Mouse (Mus musculus): ENCODE results near the gene Iffo1. TPM values are rescaled to one million over a fixed set of nuclear protein-coding genes. Genes with fewer than 3 reads are reported as not detected.
A peak's percentile ranks its signal among the peaks of the same experiment; 100 is the strongest.

The Iffo1 gene
- total RNA-seq (2021): 27.8 and 43.8 TPM in 2 replicates
- long read RNA-seq, transcript Iffo1-202 (9 exons, 2,840 nt): major isoform, 5 of 19 reads
- long read RNA-seq, partial matches to known transcripts: 6 of 19 reads
- long read RNA-seq, other reads (novel, unspliced or antisense): 8 of 19 reads

DNA sequence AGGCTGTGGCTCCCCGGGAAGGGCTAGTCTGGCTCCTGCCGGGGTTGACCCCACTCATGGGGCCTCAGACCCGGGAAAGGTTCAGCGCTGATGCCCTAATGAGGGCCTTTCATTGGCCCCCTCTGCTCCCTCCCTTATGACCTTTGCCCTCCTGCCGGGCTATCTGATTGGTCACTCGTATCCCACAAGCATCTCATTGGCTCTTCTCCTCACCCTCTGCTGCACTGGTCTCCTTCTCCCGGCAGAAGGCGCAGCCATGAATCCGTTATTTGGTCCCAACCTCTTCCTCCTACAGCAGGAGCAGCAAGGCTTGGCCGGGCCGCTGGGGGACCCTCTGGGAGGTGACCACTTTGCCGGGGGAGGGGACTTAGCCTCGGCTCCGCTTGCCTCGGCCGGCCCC, at the start of gene Iffo1:
Iffo1 (plus strand) TSS at position 241 of the 400 bp plus-strand sequence.
- peak; percentile 87 for DNase-seq

DNA sequence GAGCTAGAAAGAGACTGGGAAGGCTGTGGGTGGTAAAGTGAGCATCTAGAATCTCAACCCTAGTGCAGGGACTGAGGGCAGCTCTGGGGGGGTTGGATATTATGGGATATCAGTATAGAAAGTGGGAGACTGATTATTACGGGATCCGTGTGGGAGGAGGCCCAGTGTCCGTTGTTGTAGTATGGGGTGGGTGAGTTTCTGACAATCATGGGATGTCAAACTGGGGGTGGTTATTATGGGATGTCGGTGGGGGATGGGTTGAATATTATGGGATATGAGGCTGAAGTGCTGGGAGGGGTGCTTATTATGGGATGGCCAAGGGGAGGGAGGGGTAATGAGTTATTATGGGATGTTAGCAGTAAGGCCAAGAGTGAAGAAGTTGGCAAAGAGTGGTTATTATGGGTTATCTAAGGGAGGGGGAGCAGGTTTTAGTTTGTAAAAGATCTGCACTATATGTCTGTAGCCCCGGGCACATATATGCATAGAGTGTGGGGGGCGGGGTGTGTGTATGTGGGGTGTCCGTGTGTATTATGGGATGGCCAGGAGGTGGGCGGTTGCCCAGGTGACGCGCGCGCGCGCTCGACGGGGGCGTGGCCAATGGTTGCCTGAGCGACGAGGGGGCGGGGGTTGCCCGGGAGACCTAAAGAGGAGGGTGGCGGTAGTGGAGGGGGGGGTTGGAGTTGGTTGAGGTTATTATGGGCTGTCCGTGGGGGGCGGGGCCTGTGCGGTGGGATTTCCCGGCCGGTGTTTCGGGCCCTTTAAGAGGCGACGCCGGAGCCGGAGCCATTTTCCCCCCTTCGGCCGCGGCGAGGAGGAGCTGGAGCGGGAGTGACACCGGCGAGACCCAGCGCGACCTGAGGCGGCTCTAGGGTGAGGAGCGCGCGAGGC, 49.4 kb upstream of the Iffo1 start, which contains the start of gene Chd4:
Chd4 (plus strand) TSS at position 591 of the 888 bp plus-strand sequence.
- DNase-seq: peak; percentile 98

DNA sequence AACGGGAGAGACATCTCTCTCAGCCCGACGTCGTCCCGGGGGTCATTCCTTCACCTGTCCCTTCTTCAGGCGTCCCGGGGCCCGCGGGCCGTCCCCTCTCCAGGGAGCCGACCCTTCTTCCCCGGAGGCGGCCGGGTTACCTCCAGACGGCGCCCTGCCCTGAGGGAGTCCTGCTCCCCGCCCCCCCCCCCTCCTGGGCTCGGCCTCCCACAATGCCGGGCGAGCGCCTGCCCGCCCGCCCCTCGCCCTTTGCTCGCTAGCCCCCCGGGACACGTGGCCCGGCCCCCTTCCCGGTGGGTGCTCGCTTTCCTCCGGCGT, 48.8 kb upstream of the Iffo1 start:
- no peak for DNase-seq

- peak; percentile 73 for DNase-seq
Observed at GRCm38 (mm10) chr6:125096597-125097345, 48.3 kb upstream of the Iffo1 start.

DNA sequence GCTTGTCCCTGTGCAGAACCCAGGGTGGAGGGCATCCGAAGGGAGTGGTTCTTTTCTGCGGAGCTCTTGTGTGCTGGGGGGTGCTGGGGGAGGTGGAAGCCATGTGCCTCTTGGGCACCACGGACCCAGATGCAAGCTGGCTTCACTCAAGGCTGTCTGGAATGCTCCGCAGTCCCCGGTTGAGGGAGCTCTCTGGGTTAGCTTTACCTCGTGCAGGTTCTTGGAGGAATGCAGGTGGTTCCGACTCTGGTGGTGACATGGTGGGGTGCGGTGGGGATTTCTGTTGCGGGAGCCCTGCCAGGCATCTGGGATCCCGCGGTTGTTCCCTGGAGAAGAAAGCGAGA, 47.7 kb upstream of the Iffo1 start:
- no peak for DNase-seq

- no peak for DNase-seq
Observed at GRCm38 (mm10) chr6:125097951-125098350, 47.1 kb upstream of the Iffo1 start.

DNA sequence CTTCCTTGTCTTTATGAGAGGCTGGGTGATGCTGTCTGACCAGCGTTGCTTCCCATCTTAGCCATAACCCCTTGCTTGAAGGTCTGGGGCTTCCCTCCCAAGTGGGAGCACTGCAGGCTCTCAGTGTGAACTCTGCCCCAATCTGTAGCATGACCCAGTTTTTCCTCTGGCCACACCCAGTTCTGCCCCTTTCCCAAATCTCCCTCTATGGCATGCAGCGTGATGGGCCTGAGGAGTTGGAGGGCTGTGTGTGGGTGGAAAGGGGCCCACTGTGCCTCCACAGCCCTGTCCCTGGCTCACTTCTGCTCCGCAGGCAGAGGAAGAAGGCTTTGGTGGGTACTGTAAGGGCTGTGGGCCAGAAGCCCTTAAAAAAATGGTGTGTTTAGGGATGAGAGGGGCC, 46.5 kb upstream of the Iffo1 start:
- no peak for DNase-seq

DNA sequence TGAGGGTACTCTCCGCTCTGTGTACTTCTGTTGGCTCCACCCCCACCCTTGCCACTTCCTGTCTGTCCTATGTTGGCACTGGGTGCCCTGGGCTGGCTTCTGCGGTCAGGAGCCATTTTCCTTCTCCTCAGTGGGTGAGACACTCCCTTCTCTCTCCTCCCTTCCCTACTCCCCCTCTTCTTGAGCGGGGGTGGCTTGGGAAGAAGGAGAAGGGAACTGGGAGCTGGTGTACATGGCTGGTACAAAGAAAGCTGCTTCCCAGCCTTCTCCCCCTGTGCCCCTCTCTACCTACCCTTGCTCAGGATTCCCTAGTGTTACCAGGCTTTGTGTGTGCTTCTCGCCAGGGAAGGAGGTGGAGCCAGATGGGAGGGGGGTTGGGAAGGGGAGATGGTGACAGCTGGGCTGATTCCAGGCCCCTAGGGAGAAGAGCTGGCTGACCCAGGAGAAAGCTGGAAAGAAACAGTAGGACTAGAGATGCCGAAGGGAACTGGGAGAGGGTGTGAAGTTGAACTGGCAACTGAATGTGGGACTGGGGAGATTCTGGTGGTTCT, 45.5 kb upstream of the Iffo1 start:
- DNase-seq: peak; percentile 41

- DNase-seq: no peak
Observed at GRCm38 (mm10) chr6:125101444-125101843, 43.6 kb upstream of the Iffo1 start.

DNA sequence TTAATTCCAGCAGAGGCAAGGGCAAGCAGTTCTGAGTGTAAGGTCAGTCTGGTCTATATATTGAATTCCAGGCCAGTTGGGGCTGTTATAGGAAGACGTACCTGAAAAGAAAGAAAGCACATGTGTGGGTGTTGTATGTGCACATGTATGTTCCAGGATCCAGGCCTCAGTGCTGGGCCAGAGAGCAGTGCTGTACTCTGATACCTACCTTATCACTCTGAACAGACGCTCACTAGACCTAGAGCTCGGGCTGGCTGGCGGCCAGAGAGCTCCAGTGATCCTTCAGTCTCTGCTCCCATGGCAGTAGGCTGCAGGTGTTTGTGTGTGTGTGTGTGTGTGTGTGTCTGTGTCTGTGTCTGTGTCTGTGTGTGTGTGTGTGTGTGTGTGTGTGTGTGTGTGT, 40.8 kb upstream of the Iffo1 start:
- no peak for DNase-seq

GRCm38 (mm10) chr6:125107705-125108104, 37.3 kb upstream of the Iffo1 start:
- no peak for DNase-seq

DNA sequence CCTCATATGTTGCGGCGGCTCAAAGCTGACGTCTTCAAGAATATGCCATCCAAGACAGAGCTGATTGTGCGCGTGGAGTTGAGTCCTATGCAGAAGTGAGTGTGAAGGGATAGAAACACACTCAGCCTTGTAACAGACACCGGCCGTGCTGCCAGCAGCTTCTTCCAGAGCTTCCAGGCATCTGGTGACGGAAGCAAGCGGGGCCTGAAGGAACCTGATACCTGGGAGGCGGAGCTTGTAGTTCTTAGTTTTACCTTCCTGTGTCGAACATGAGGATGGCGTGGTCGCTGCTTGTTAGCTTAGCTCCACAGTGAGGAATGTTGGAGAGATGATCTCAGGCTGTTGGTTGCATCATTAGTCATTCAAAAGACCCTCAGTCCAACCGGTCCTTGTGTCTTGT, 35.7 kb upstream of the Iffo1 start:
- DNase-seq: no peak

DNA sequence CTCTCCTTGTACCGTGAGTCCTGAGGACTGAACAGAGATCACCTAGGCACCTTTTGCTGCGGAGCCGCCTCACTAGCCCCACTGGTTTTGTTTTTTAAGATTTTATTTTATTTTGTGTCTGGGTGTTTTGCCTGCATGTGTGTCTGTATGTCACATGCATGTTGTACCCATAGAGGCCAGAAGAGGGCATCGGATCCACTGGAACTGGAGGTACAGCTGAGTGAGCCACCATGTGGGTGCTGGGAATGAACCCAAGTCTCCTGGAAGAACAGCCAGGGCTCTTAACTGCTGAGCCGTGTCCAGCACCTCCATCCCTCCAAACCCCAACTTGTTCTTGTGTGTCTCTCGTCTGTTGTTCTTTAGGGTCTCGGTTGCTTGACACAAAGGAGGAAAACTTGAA, 34.1 kb upstream of the Iffo1 start:
- DNase-seq: peak; percentile 42

DNA sequence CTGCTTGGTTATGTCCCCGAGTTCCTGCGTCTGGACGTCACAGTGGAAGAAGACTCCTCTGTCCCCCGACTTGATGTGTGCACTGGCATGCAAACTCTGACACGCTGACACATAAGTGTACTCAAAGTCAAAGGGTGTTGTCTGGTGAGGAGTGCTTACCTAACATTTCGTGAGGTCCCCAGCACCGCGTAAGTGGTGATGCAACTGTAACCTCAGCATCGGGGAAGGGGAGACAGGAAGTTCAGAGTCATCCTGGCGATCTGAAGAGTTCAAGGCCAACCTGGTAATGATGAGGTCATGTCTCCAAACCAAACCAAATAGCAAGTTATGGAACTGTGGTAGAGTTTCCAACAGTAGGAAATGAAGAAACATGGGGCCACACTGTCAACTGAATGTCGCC, 32.5 kb upstream of the Iffo1 start:
- no peak for DNase-seq

GRCm38 (mm10) chr6:125119387-125119786, 25.7 kb upstream of the Iffo1 start:
- no peak for DNase-seq

- no peak for DNase-seq
Observed at GRCm38 (mm10) chr6:125128724-125129123, 16.3 kb upstream of the Iffo1 start.

DNA sequence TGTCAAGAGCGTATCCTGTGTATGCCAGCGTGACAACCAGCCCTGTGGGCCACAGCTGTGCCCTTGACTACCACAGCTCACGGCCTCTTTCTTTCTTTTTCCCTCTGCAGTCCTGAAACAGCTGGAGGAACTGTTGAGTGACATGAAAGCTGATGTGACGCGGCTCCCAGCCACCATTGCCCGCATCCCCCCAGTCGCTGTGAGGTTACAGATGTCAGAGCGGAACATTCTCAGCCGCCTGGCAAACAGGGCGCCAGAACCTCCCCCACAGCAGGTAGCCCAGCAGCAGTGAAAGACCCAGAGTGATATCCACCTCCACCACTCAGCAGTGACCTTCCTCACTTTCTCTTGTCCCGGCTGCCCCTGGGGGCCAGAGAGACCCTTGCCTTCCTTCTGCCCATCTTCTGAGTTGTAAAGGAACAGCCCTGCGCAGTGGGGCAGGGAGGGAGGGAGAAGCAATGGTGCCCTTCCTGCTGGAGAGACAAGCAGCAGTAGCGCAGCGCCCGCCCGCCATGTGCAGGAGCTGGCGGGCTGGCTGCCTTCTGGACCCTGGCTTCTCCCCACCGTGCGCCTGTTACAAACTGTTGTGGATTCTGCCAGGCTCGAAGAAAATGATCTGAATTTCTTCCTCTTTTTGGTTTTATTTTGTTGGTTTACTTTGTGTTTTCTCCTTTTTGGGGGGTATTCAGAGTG, 15.2 kb upstream of the Iffo1 start:
- no peak for DNase-seq

GRCm38 (mm10) chr6:125131302-125132156, 13.5 kb upstream of the Iffo1 start, which contains the start of gene Nop2:
TSS of gene Nop2 (plus strand) at chr6:125131909.
- peak; percentile 87 for DNase-seq

DNA sequence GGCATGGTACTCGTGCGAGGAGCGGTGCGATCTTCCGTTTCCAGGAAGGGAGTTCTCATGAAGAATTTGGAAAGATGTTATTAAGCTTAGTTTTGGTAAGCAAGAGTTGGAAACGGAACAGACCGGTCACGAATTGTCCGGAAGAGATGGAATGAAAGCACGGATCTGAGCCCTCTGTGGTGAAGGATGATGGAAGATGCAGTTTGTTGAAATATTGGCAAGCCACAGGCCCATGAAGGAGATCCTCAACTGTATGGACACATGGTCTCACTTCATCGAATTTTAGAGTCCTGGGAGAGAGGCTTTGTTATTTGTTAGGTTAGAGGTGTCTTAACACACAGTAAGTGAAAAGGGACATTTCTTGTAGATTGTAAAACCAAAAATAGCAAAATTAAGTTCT, 12.6 kb upstream of the Iffo1 start:
- no peak for DNase-seq

DNA sequence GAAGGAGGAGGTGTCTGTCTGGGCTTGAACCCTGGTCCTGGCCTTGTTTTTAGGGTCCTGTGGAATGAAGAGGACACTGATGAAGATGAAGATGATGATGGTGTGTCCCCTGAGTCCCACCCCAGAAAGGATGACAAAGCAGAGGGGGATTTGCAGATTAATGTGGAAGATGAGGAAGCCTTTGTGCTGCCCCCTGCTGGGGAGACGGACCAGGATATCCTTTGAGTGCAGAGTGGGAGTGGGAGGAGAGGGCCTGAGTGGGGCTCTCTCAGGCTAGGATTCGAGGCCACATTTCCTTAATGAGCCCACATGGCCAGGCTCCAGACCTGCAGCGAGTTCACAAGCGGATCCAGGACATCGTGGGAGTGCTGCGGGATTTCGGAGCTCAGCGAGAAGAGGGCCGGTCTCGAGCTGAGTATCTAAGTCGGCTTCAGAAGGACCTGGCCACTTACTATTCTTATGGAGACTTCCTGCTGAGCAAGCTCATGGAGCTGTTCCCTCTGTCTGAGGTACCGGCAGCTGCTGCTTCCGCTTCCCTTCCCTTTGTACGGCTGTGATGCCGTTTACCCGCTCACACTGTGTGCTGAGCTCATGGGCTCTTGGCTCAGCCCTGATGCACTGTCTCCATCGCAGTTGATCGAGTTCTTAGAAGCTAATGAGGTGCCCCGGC, 7.9 kb upstream of the Iffo1 start:
- peak; percentile 47 for DNase-seq

GRCm38 (mm10) chr6:125139747-125140146, 5.3 kb upstream of the Iffo1 start:
- no peak for DNase-seq

Data from adrenal gland, postnatal 25 days (tissue).